Mouse (Mus musculus): ENCODE data around the gene Cdk8. TPM values are rescaled to one million over a fixed set of nuclear protein-coding genes. Genes with fewer than 3 reads are reported as not detected.
A peak's percentile ranks its signal among the peaks of the same experiment; 100 is the strongest.

Cdk8 gene
- polyA plus RNA-seq, 1 experiment from 2014 or later = 26.1 TPM

GRCm38 (mm10) chr5:146315268-146315921, 84.4 kb downstream of the Cdk8 start:
- 15% methylated on average over 14 of the region's 14 CpGs for WGBS
- ATAC-seq (ENCODE audit: low read depth) = peak; percentile 72
- H3K4me2 ChIP-seq (ENCODE audit: low read depth, low read length) = peak overlapping the region; percentile 4; the same call in 1 of the 2 replicates

GRCm38 (mm10) chr5:146316316-146316715, 85.3 kb downstream of the Cdk8 start:
- Histone ChIP-seq H3K36me3 (ENCODE audit: control insufficient read depth, insufficient read depth, low read length) (no peaks in the 10 kb centered on the region), H3K4me3 (ENCODE audit: low read depth, low read length) (no peak overlapping the region), H3K9me3 (ENCODE audit: control insufficient read depth, low read length) (no peaks in the 10 kb centered on the region), H3K9ac (replicated peaks; ENCODE audit: low read depth, low read length) (no peak overlapping the region), H3K4me2 (ENCODE audit: low read depth, low read length) (no peak overlapping the region), H3K27ac (ENCODE audit: low read depth, low read length) (no peak overlapping the region; the same call in 1 of the 2 replicates), H3K27me3 (ENCODE audit: control insufficient read depth, insufficient read depth, low read length) (no peaks in the 10 kb centered on the region), H3K4me1 (ENCODE audit: control insufficient read depth, insufficient read depth, low read length) (peaks cover 5% of the 10 kb centered on the region; the same call in 1 of the 2 replicates)
- WGBS = 90% methylated on average over 5 of the region's 5 CpGs
- ATAC-seq (ENCODE audit: low read depth) = no peak

More at GRCm38 (mm10) chr5:146315268-146315921, 84.4 kb downstream of the Cdk8 start:
- Histone ChIP-seq H3K4me3 (ENCODE audit: low read depth, low read length) (no peak overlapping the region), H3K36me3 (ENCODE audit: control insufficient read depth, insufficient read depth, low read length) (no peaks in the 10 kb centered on the region), H3K9ac (replicated peaks; ENCODE audit: low read depth, low read length) (no peak overlapping the region), H3K27me3 (ENCODE audit: control insufficient read depth, insufficient read depth, low read length) (no peaks in the 10 kb centered on the region), H3K9me3 (ENCODE audit: control insufficient read depth, low read length) (no peaks in the 10 kb centered on the region), H3K27ac (ENCODE audit: low read depth, low read length) (no peak overlapping the region; the same call in none of the 2 replicates), H3K4me1 (ENCODE audit: control insufficient read depth, insufficient read depth, low read length) (peaks cover 5% of the 10 kb centered on the region; the same call in 1 of the 2 replicates)

GRCm38 (mm10) chr5:146318051-146318450, 87.0 kb downstream of the Cdk8 start:
- no peak overlapping the region for H3K9ac ChIP-seq (replicated peaks; ENCODE audit: low read depth, low read length)
- H3K27ac ChIP-seq (ENCODE audit: low read depth, low read length) = no peak overlapping the region
- no peaks in the 10 kb centered on the region for H3K27me3 ChIP-seq (ENCODE audit: control insufficient read depth, insufficient read depth, low read length)
- WGBS = 65% methylated on average over 5 of the region's 5 CpGs
- H3K4me3 ChIP-seq (ENCODE audit: low read depth, low read length) = no peak overlapping the region
- H3K4me2 ChIP-seq (ENCODE audit: low read depth, low read length) = no peak overlapping the region
- no peak for ATAC-seq (ENCODE audit: low read depth)
- H3K36me3 ChIP-seq (ENCODE audit: control insufficient read depth, insufficient read depth, low read length) = no peaks in the 10 kb centered on the region
- no peaks in the 10 kb centered on the region for H3K9me3 ChIP-seq (ENCODE audit: control insufficient read depth, low read length)
- peaks cover 5% of the 10 kb centered on the region; the same call in 1 of the 2 replicates for H3K4me1 ChIP-seq (ENCODE audit: control insufficient read depth, insufficient read depth, low read length)

GRCm38 (mm10) chr5:146318461-146318860, 87.4 kb downstream of the Cdk8 start:
- WGBS = 85% methylated on average over 8 of the region's 8 CpGs
- H3K4me1 ChIP-seq (ENCODE audit: control insufficient read depth, insufficient read depth, low read length) = peaks cover 5% of the 10 kb centered on the region; the same call in 1 of the 2 replicates
- H3K9me3 ChIP-seq (ENCODE audit: control insufficient read depth, low read length) = no peaks in the 10 kb centered on the region
- H3K27ac ChIP-seq (ENCODE audit: low read depth, low read length) = no peak overlapping the region
- no peak for ATAC-seq (ENCODE audit: low read depth)
- no peaks in the 10 kb centered on the region for H3K27me3 ChIP-seq (ENCODE audit: control insufficient read depth, insufficient read depth, low read length)
- no peak overlapping the region for H3K4me3 ChIP-seq (ENCODE audit: low read depth, low read length)
- no peaks in the 10 kb centered on the region for H3K36me3 ChIP-seq (ENCODE audit: control insufficient read depth, insufficient read depth, low read length)
- no peak overlapping the region for H3K9ac ChIP-seq (replicated peaks; ENCODE audit: low read depth, low read length)
- H3K4me2 ChIP-seq (ENCODE audit: low read depth, low read length) = no peak overlapping the region

GRCm38 (mm10) chr5:146328941-146329340, 97.9 kb downstream of the Cdk8 start:
- WGBS = 56% methylated on average over 10 of the region's 10 CpGs
- no peaks in the 10 kb centered on the region for H3K9me3 ChIP-seq (ENCODE audit: control insufficient read depth, low read length)
- H3K4me1 ChIP-seq (ENCODE audit: control insufficient read depth, insufficient read depth, low read length) = no peaks in the 10 kb centered on the region
- no peak overlapping the region for H3K9ac ChIP-seq (replicated peaks; ENCODE audit: low read depth, low read length)
- no peaks in the 10 kb centered on the region for H3K27me3 ChIP-seq (ENCODE audit: control insufficient read depth, insufficient read depth, low read length)
- no peaks in the 10 kb centered on the region for H3K36me3 ChIP-seq (ENCODE audit: control insufficient read depth, insufficient read depth, low read length)
- H3K4me2 ChIP-seq (ENCODE audit: low read depth, low read length) = no peak overlapping the region
- H3K27ac ChIP-seq (ENCODE audit: low read depth, low read length) = no peak overlapping the region
- no peak for ATAC-seq (ENCODE audit: low read depth)
- no peak overlapping the region for H3K4me3 ChIP-seq (ENCODE audit: low read depth, low read length)

GRCm38 (mm10) chr5:146329541-146329940, 98.5 kb downstream of the Cdk8 start:
- Histone ChIP-seq H3K36me3 (ENCODE audit: control insufficient read depth, insufficient read depth, low read length) (no peaks in the 10 kb centered on the region), H3K4me1 (ENCODE audit: control insufficient read depth, insufficient read depth, low read length) (no peaks in the 10 kb centered on the region), H3K4me3 (ENCODE audit: low read depth, low read length) (no peak overlapping the region), H3K27ac (ENCODE audit: low read depth, low read length) (no peak overlapping the region), H3K4me2 (ENCODE audit: low read depth, low read length) (no peak overlapping the region), H3K9me3 (ENCODE audit: control insufficient read depth, low read length) (no peaks in the 10 kb centered on the region), H3K9ac (replicated peaks; ENCODE audit: low read depth, low read length) (no peak overlapping the region), H3K27me3 (ENCODE audit: control insufficient read depth, insufficient read depth, low read length) (no peaks in the 10 kb centered on the region)
- no peak for ATAC-seq (ENCODE audit: low read depth)
- WGBS = 86% methylated on average over 5 of the region's 5 CpGs

- Histone ChIP-seq H3K36me3 (ENCODE audit: control insufficient read depth, insufficient read depth, low read length) (no peaks in the 10 kb centered on the region), H3K27ac (ENCODE audit: low read depth, low read length) (no peak overlapping the region), H3K9me3 (ENCODE audit: control insufficient read depth, low read length) (no peaks in the 10 kb centered on the region), H3K4me1 (ENCODE audit: control insufficient read depth, insufficient read depth, low read length) (no peaks in the 10 kb centered on the region), H3K27me3 (ENCODE audit: control insufficient read depth, insufficient read depth, low read length) (no peaks in the 10 kb centered on the region), H3K4me2 (ENCODE audit: low read depth, low read length) (no peak overlapping the region), H3K4me3 (ENCODE audit: low read depth, low read length) (no peak overlapping the region), H3K9ac (replicated peaks; ENCODE audit: low read depth, low read length) (no peak overlapping the region)
- ATAC-seq (ENCODE audit: low read depth) = 0 out of 2 replicates have a peak, but pooled peaks have one; percentile 12
- whole genome bisulfite sequencing = 42% methylated on average over 13 of the region's 13 CpGs
These were observed 99.2 kb downstream of the Cdk8 start for GRCm38 (mm10) chr5:146330031-146330764.

- Histone ChIP-seq H3K4me1 (ENCODE audit: control insufficient read depth, insufficient read depth, low read length) (no peaks in the 10 kb centered on the region), H3K9me3 (ENCODE audit: control insufficient read depth, low read length) (no peaks in the 10 kb centered on the region), H3K4me2 (ENCODE audit: low read depth, low read length) (no peak overlapping the region), H3K36me3 (ENCODE audit: control insufficient read depth, insufficient read depth, low read length) (no peaks in the 10 kb centered on the region), H3K9ac (replicated peaks; ENCODE audit: low read depth, low read length) (no peak overlapping the region), H3K4me3 (ENCODE audit: low read depth, low read length) (no peak overlapping the region), H3K27me3 (ENCODE audit: control insufficient read depth, insufficient read depth, low read length) (no peaks in the 10 kb centered on the region), H3K27ac (ENCODE audit: low read depth, low read length) (no peak overlapping the region)
- no peak for ATAC-seq (ENCODE audit: low read depth)
- 41% methylated on average over 3 of the region's 3 CpGs for WGBS
These were observed 99.7 kb downstream of the Cdk8 start for GRCm38 (mm10) chr5:146330765-146331115.

GRCm38 (mm10) chr5:146331131-146331530, 100.1 kb downstream of the Cdk8 start:
- Histone ChIP-seq H3K27me3 (ENCODE audit: control insufficient read depth, insufficient read depth, low read length) (no peaks in the 10 kb centered on the region), H3K4me2 (ENCODE audit: low read depth, low read length) (no peak overlapping the region), H3K4me3 (ENCODE audit: low read depth, low read length) (no peak overlapping the region), H3K9ac (replicated peaks; ENCODE audit: low read depth, low read length) (no peak overlapping the region), H3K27ac (ENCODE audit: low read depth, low read length) (no peak overlapping the region), H3K36me3 (ENCODE audit: control insufficient read depth, insufficient read depth, low read length) (no peaks in the 10 kb centered on the region), H3K9me3 (ENCODE audit: control insufficient read depth, low read length) (no peaks in the 10 kb centered on the region), H3K4me1 (ENCODE audit: control insufficient read depth, insufficient read depth, low read length) (no peaks in the 10 kb centered on the region)
- WGBS = 66% methylated on average over 11 of the region's 11 CpGs
- no peak; the same call in 1 of the 2 replicates for ATAC-seq (ENCODE audit: low read depth)

Data from neural tube, embryonic 14.5 days (tissue).